Mouse (Mus musculus) forebrain, embryonic 15.5 days (tissue): ENCODE measurements at regions not wholly inside any gene's neighbourhood (a gene's known extent, or its start where the extent isn't known, plus 50 kb on each side); places are given as distances from the start of the nearest gene placed in this dataset.

Source experiments
- ATAC-seq: fragments of 200-750 bp; cut with Nextera tagmentation; replicated peaks from 2 replicates; pipeline ENCODE4 v1.8.0; 2017; ENCODE audit warnings: mild to moderate bottlenecking, moderate TSS enrichment, moderate library complexity
- H3K27ac ChIP-seq: fragments of 300-500 bp; sonication (generic); replicated peaks from 2 replicates; pipeline ENCODE4 v1.5.1; 2015; ENCODE audit warnings: mild to moderate bottlenecking, inconsistent platforms
- H3K27me3 ChIP-seq: fragments of 300-500 bp; sonication (generic); 2 replicates; pipeline ENCODE4 v1.6.1; 2015; ENCODE audit warnings: inconsistent platforms
- H3K36me3 ChIP-seq: fragments of 300-500 bp; sonication (generic); 2 replicates; pipeline ENCODE4 v1.6.1; 2015; ENCODE audit warnings: mild to moderate bottlenecking, inconsistent platforms
- H3K4me1 ChIP-seq: fragments of 300-500 bp; sonication (generic); 2 replicates; pipeline ENCODE4 v1.6.1; 2015; ENCODE audit warnings: inconsistent platforms
- H3K4me2 ChIP-seq: fragments of 300-500 bp; sonication (generic); replicated peaks from 2 replicates; pipeline ENCODE4 v1.6.1; 2015; ENCODE audit warnings: mild to moderate bottlenecking, inconsistent platforms
- H3K4me3 ChIP-seq: fragments of 300-500 bp; sonication (generic); 2 replicates; pipeline ENCODE4 v1.5.1; 2015; ENCODE audit warnings: mild to moderate bottlenecking, inconsistent platforms
- H3K9ac ChIP-seq: fragments of 300-500 bp; sonication (generic); replicated peaks from 2 replicates; pipeline ENCODE4 v1.6.1; 2015; ENCODE audit warnings: mild to moderate bottlenecking, inconsistent platforms
- H3K9me3 ChIP-seq: fragments of 300-500 bp; sonication (generic); 2 replicates; pipeline ENCODE4 v1.6.1; 2016; ENCODE audit warnings: inconsistent platforms
- WGBS: fragments of 180-500 bp; shearing (Covaris S2); methylation state at CpG from one replicate; pipeline ENCODE4 v1.1.7; 2015; ENCODE audit warnings: mixed read lengths; 5-methylcytosine and 5-hydroxymethylcytosine counted together

DNA sequence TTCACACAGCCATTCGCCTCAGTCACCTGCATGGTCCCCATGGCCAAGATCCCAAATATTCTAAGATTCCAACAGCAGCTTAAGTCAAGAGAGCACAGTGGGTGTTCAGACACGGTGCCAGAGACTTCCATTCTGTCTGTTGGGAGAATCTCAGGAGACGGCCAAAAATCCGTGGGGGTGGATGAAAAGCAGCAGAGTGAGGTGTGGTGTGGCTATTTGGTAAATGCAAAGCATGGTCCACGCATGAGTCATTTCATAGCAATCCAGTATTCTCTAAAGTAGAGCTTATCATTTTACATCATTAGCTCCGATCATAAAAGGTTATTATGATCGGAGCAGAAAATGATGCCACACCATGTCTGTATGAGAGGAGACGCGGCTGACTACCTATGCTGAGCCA lies 161.1 kb downstream of the Efnb2 start:
- WGBS: 89% methylated on average over 9 of the region's 9 CpGs
- no peak for ATAC-seq
- Histone ChIP-seq H3K9me3 (no peaks in the 10 kb centered on the region), H3K9ac (no peak overlapping the region), H3K27me3 (no peaks in the 10 kb centered on the region), H3K4me1 (no peaks in the 10 kb centered on the region), H3K27ac (no peak overlapping the region), H3K4me3 (no peak overlapping the region), H3K4me2 (no peak overlapping the region), H3K36me3 (no peaks in the 10 kb centered on the region)

DNA sequence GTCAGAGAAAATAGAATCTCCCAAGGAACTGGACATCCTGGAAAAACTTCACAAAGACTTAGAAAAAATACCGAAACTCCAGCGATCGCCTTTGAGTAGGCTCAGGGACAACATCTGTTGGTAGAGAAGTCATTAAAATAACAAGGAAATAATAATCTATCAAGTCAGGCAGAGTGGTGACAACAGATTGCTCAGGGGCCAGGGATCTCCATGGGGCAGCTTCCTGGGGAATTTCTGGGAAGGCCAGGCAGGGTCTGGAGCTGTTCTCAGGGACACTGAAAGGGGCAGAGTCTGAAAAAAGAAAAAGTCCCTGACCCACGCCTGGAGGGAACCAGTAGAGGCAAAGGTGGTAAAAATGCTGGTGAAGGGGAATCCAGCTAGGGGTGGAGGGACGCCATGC lies 162.3 kb downstream of the Efnb2 start:
- H3K4me2 ChIP-seq: no peak overlapping the region
- H3K9me3 ChIP-seq: no peaks in the 10 kb centered on the region
- no peaks in the 10 kb centered on the region for H3K4me1 ChIP-seq
- H3K4me3 ChIP-seq: no peak overlapping the region
- WGBS: 71% methylated on average over 5 of the region's 5 CpGs
- H3K27me3 ChIP-seq: no peaks in the 10 kb centered on the region
- no peak overlapping the region for H3K9ac ChIP-seq
- ATAC-seq: no peak
- no peak overlapping the region for H3K27ac ChIP-seq
- no peaks in the 10 kb centered on the region for H3K36me3 ChIP-seq

DNA sequence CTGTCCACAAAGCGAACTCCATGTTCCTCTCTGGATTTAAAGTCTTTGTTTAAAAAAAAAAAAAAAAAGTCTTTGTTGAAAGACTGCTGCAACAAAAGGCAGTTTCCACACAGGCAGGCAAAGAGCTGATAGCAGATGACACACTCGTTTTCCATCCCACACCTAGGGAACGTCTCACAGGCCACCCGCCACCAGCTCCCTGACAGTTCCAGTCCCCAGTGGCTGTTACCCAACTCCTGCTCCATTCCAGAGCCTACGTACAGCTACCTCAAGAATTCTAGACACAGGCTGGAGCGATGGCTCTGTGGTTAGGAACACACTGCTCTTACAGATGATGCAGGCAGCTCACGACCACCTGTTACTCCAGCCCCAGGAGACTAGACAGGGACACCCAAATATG lies 165.6 kb downstream of the Efnb2 start:
- Histone ChIP-seq H3K4me2 (no peak overlapping the region), H3K27me3 (no peaks in the 10 kb centered on the region), H3K27ac (no peak overlapping the region), H3K36me3 (no peaks in the 10 kb centered on the region), H3K9ac (no peak overlapping the region), H3K9me3 (no peaks in the 10 kb centered on the region), H3K4me1 (no peaks in the 10 kb centered on the region), H3K4me3 (no peak overlapping the region)
- no peak for ATAC-seq
- WGBS: 71% methylated on average over 7 of the region's 7 CpGs

DNA sequence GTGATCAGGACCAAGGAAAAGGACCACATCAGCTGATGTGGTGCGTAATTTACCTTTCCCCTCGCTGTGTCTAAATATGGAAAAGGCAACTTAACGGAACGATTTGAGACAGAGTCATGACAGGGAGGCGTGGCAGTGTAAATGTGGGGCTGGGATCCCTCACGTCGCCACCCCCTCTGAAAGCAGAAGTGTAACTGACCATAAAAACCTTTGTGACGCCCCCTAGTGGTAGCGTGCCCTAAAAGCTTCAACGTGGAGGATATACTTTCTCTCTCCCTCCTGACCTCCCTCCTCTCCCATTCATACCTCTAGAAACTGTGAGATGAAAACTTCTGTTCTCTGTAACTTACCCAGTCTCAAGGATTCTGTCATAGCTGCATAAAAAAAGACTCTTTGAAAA lies 166.8 kb downstream of the Efnb2 start:
- Histone ChIP-seq H3K4me1 (peaks cover 11% of the 10 kb centered on the region), H3K9ac (no peak overlapping the region), H3K9me3 (no peaks in the 10 kb centered on the region), H3K36me3 (no peaks in the 10 kb centered on the region), H3K4me3 (no peak overlapping the region), H3K4me2 (no peak overlapping the region), H3K27me3 (no peaks in the 10 kb centered on the region), H3K27ac (no peak overlapping the region)
- no peak for ATAC-seq
- WGBS: 92% methylated on average over 10 of the region's 10 CpGs

DNA sequence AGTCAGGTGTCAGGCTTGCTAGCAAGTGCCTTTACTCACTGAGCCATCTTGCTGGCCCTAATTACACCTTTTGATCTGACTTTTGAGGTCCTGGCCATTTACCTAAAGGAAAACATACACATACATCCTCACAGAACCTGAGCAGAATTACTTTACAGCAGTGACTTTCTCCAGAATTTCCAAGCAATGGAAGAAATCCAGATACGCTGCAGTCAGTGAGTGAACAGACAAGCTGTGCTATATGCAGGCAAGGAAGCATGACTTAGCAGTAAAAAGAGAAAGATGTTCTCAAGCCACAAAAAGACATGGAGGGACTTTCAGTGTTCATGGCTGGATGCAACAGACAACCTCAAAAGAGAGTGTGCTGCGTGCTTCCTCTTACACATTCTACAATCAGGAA lies 169.1 kb downstream of the Efnb2 start:
- Histone ChIP-seq H3K27ac (no peak overlapping the region), H3K27me3 (no peaks in the 10 kb centered on the region), H3K36me3 (no peaks in the 10 kb centered on the region), H3K4me2 (no peak overlapping the region), H3K4me1 (peaks cover 31% of the 10 kb centered on the region), H3K9ac (no peak overlapping the region), H3K4me3 (no peak overlapping the region), H3K9me3 (no peaks in the 10 kb centered on the region)
- 80% methylated on average over 2 of the region's 2 CpGs for WGBS
- ATAC-seq: no peak

DNA sequence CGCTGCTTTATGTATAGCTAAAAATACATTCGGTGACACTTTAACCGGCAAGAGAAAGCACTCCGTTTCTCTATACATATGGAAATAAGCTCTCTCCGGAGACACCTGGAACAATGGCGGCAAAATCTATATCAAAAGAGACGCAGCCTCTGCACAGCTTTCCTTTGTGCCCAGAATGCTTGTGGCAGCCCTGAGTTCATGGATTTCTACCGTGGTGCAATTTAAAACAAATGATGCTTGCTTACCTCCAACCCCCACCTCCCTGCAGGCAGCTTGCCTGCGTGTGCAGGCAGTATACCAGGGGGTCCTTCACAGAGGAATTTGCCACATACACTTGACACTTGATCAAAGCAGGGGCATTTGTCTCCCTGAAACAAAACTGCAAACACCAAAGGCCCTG lies 171.3 kb downstream of the Efnb2 start:
- H3K4me1 ChIP-seq: peaks cover 43% of the 10 kb centered on the region
- peak overlapping the region; percentile 11; the same call in 1 of the 2 replicates for H3K9ac ChIP-seq
- H3K9me3 ChIP-seq: no peaks in the 10 kb centered on the region
- no peak overlapping the region for H3K4me3 ChIP-seq
- H3K27me3 ChIP-seq: no peaks in the 10 kb centered on the region
- peak overlapping the region; percentile 34 for H3K4me2 ChIP-seq
- ATAC-seq: no peak
- 4% methylated on average over 9 of the region's 9 CpGs for whole genome bisulfite sequencing
- no peaks in the 10 kb centered on the region for H3K36me3 ChIP-seq
- H3K27ac ChIP-seq: peak overlapping the region; percentile 74

DNA sequence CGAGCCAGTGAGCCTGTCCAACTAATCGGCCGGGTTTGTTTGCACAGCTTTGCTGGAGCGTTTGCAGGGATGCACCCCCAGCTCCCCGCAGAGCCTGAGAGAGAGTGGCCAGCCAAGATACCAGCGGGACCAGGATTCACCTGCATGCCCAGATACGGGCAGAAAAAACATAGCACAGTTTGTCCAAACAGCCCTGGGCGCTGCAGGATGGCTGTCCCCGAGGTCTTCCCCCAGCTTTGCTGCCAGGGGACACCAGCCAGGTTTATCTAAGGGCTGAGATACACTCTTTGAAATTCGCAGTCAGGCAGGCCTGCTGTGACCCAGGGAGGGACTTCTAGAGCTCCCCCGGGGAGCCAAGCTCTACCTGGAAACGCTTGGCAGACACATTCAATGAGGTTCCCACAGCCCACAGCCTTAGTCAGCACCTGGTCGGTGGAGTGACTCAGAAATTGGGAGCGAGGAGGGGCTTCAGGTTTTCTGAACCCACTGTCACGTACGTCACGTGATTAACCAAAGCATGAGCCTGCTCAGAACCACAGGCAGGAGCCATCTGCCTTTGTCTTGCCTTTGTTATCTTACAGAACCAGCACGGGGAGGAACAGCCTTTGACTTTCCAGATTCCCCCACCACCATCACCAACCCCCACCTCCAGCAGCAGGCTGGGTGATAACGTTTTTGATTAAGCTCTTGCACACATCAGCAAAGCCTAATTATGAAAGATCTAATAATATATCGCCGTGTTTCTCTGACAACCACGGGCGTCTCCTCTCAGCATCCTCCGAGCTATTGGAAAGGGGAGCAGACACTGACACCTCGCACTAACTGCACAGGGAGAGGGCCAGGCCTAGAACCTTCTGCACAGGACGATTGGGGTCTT lies 172.1 kb downstream of the Efnb2 start:
- Histone ChIP-seq H3K27ac (peak overlapping the region; percentile 74), H3K36me3 (no peaks in the 10 kb centered on the region), H3K9ac (peak overlapping the region; percentile 29), H3K4me3 (0 out of 2 replicates have a peak overlapping the region, but pooled peaks have one; percentile 4), H3K27me3 (no peaks in the 10 kb centered on the region), H3K4me2 (peak overlapping the region; percentile 34), H3K9me3 (no peaks in the 10 kb centered on the region), H3K4me1 (peaks cover 50% of the 10 kb centered on the region)
- peak; percentile 66 for ATAC-seq
- 5% methylated on average over 26 of the region's 26 CpGs for WGBS

DNA sequence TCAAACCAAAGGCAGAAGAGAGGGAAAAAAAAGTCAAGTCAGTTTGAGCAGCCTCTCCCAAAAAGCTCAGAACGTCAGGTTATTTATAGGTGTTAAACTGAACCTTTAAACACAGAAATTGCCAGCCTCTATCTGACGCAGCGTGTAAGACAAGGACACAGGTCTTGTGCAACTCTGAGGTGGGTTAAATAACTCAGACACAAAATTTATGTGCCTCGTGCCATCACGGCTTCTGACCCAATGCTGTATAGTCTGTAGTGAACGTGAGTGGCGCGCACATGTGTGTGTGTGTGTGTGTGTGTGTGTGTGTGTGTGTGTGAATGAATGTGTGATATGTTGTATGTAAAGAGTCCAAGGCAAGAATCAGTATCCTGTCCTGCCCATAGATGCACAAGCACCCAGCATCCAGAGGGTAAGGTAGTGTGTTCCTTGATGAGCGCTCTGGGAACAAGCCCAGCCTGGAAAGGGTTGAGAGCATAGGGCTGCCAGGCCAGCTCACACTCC lies 172.8 kb downstream of the Efnb2 start:
- ATAC-seq: peak; percentile 66
- Histone ChIP-seq H3K27me3 (no peaks in the 10 kb centered on the region), H3K9ac (0 out of 2 replicates have a peak overlapping the region, but pooled peaks have one; percentile 29), H3K27ac (peak overlapping the region; percentile 74; the same call in 1 of the 2 replicates), H3K36me3 (no peaks in the 10 kb centered on the region), H3K9me3 (no peaks in the 10 kb centered on the region), H3K4me3 (no peak overlapping the region), H3K4me1 (peaks cover 50% of the 10 kb centered on the region), H3K4me2 (peak overlapping the region; percentile 34)
- 30% methylated on average over 9 of the region's 9 CpGs for WGBS

DNA sequence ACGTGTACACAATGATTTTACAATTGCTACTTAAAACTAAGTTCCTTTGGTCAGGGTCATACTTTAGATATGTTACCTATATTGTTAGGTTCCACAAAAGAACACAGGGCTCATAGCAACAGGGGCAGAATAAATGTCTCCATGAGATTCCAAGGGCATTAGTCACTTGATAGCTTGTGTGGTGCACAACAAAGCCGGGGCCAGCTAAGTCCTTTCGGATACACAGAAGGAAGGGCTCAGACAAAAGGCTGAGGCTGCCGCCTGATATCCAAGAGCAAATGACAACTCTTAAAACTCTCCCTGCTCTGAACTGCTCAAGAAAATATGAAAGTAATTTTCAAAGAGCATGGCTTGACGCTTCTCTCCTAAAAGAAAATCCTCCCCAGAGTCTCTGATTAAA lies 173.3 kb downstream of the Efnb2 start:
- Histone ChIP-seq H3K27ac (0 out of 2 replicates have a peak overlapping the region, but pooled peaks have one; percentile 74), H3K9me3 (no peaks in the 10 kb centered on the region), H3K27me3 (no peaks in the 10 kb centered on the region), H3K4me2 (no peak overlapping the region), H3K36me3 (no peaks in the 10 kb centered on the region), H3K4me3 (no peak overlapping the region), H3K9ac (no peak overlapping the region), H3K4me1 (peaks cover 50% of the 10 kb centered on the region)
- ATAC-seq: no peak; the same call in 1 of the 2 replicates
- 8% methylated on average over 5 of the region's 5 CpGs for WGBS

DNA sequence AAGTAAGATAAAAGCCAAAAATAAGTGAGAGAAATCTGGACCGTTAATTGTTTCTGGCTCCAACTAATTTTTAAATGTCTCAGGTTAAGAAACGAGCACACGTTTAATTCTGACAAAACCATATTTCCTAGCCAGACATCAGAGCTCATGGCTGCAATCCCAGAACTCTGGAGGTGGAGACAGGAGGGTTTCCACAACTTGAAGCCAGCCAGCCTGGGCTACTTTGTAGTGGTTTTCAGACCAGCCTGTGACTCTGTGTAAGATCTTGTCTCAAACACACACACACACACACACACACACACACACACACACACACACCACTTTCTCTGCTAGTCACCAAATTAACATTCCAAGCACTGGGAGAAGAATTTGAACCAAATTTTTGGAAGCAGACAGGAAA lies 174.2 kb downstream of the Efnb2 start:
- Histone ChIP-seq H3K4me1 (peaks cover 50% of the 10 kb centered on the region), H3K4me2 (no peak overlapping the region), H3K27me3 (no peaks in the 10 kb centered on the region), H3K27ac (peak overlapping the region; percentile 19; the same call in 1 of the 2 replicates), H3K9me3 (no peaks in the 10 kb centered on the region), H3K4me3 (no peak overlapping the region), H3K9ac (no peak overlapping the region), H3K36me3 (no peaks in the 10 kb centered on the region)
- no peak for ATAC-seq
- WGBS: 28% methylated on average over 3 of the region's 3 CpGs

DNA sequence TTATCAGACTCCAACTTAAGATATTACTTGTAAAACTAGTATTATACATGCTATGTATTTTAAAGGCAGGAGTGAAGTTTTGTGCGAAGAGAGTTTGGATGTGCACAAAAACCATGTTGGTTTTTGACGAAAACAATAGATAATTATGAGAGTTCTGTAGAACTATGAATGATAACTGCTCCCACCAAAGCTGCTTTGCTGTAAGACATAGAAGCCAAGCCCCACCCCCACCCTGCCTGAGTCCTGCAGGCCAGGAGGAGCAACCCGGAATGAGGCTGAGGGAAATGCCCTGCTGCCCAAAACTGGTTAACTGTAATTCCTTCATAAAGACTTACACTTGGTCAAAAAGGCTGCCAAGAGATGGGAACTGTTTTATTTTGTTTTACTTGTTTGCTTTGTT lies 175.8 kb downstream of the Efnb2 start:
- Histone ChIP-seq H3K4me1 (peaks cover 49% of the 10 kb centered on the region), H3K4me3 (no peak overlapping the region), H3K9me3 (no peaks in the 10 kb centered on the region), H3K27ac (no peak overlapping the region), H3K27me3 (no peaks in the 10 kb centered on the region), H3K4me2 (no peak overlapping the region), H3K36me3 (no peaks in the 10 kb centered on the region), H3K9ac (no peak overlapping the region)
- WGBS: 49% methylated on average over 3 of the region's 3 CpGs
- ATAC-seq: no peak

DNA sequence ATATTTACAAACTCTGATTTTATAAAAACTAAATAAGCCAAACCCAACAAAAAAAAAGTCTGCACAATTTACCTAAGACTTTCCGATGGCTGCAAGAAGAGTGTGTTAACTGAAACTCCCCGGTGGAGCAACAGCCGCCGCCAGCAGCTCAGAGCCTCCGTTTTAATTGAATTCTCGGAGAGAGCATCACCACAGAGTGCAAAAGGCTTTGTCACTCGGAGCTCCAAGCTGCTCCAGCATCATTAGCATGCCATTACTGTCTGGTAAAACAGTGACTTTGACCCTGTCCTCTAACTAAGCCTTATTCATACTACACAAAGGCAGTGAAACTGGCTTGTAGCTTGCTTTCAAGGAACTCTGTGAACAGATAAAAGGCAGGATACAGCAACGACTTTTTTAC lies 176.5 kb downstream of the Efnb2 start:
- H3K4me1 ChIP-seq: peaks cover 41% of the 10 kb centered on the region
- H3K27me3 ChIP-seq: no peaks in the 10 kb centered on the region
- no peak overlapping the region for H3K9ac ChIP-seq
- H3K4me2 ChIP-seq: no peak overlapping the region
- no peaks in the 10 kb centered on the region for H3K9me3 ChIP-seq
- H3K27ac ChIP-seq: 0 out of 2 replicates have a peak overlapping the region, but pooled peaks have one; percentile 31
- no peak overlapping the region for H3K4me3 ChIP-seq
- no peaks in the 10 kb centered on the region for H3K36me3 ChIP-seq
- 6% methylated on average over 8 of the region's 8 CpGs for WGBS
- 0 out of 2 replicates have a peak, but pooled peaks have one; percentile 24 for ATAC-seq
